Mouse (Mus musculus) liver, adult 2 months (tissue): ENCODE measurements around the gene Arhgap42. TPM values are rescaled to one million over a fixed set of nuclear protein-coding genes. Genes with fewer than 3 reads are reported as not detected.

Experiments used
- DNase-seq: peaks from one replicate; pipeline ENCODE4 v3.0.0-alpha.2; 2011; ENCODE audit warnings: low read depth, low spot score; ENCODE audit errors: extremely low read depth
- H3K27ac ChIP-seq: fragments of 200-500 bp; replicated peaks from 2 replicates; pipeline ENCODE4 v1.5.1; 2012; ENCODE audit warnings: low read depth, mild to moderate bottlenecking, control low read depth, inconsistent platforms, low read length; ENCODE audit not compliant: insufficient read depth
- H3K27me3 ChIP-seq: fragments of 200-500 bp; 2 replicates; pipeline ENCODE4 v1.6.1; 2012; ENCODE audit warnings: mild to moderate bottlenecking, moderate library complexity, low read length, inconsistent platforms; ENCODE audit not compliant: control insufficient read depth, insufficient read depth
- H3K36me3 ChIP-seq: fragments of 200-500 bp; 2 replicates; pipeline ENCODE4 v1.6.1; 2012; ENCODE audit warnings: low read length, inconsistent platforms; ENCODE audit not compliant: control insufficient read depth, insufficient read depth
- H3K4me1 ChIP-seq: fragments of 200-500 bp; 2 replicates; pipeline ENCODE4 v1.6.1; 2011; ENCODE audit warnings: low read length; ENCODE audit not compliant: control insufficient read depth, insufficient read depth
- H3K4me3 ChIP-seq: fragments of 200-500 bp; 2 replicates; pipeline ENCODE4 v1.5.1; 2011; ENCODE audit warnings: low read depth, mild to moderate bottlenecking, control low read depth, low read length, moderate library complexity; ENCODE audit not compliant: insufficient read depth
- H3K79me2 ChIP-seq: fragments of 200-500 bp; 2 replicates; pipeline ENCODE4 v1.6.1; 2012; ENCODE audit warnings: inconsistent platforms, mild to moderate bottlenecking, low read length, moderate library complexity; ENCODE audit not compliant: control insufficient read depth, insufficient read depth
- H3K9ac ChIP-seq: fragments of 200-500 bp; 2 replicates; pipeline ENCODE4 v1.6.1; 2012; ENCODE audit warnings: low read depth, mild to moderate bottlenecking, control low read depth, inconsistent platforms, low read length
- CTCF ChIP-seq: fragments of 200-500 bp; IDR thresholded peaks from 2 replicates; pipeline ENCODE4 v1.5.1; 2011; ENCODE audit warnings: low read depth, low read length, control low read depth
- POLR2A ChIP-seq: fragments of 200-500 bp; IDR thresholded peaks from 2 replicates; pipeline ENCODE4 v1.6.1; 2011; ENCODE audit warnings: low read length, control low read depth; ENCODE audit not compliant: insufficient read depth; ENCODE audit errors: extremely low read depth
- WGBS: fragments of 180-500 bp; shearing (Covaris S2); methylation state at CpG from one replicate; pipeline ENCODE4 v1.1.7; 2018; 5-methylcytosine and 5-hydroxymethylcytosine counted together
- polyA plus RNA-seq: library from polyadenylated mRNA; depleted of rRNA; stranded (reverse); fragments of >200 nt; gene quantifications from 2 replicates; pipeline ENCODE4 v1.2.3, GENCODE M21; 2012
- total RNA-seq: library from RNA; depleted of rRNA; stranded (reverse); fragments of >200 nt; gene quantifications from 2 replicates; pipeline ENCODE4 v1.2.3, GENCODE M21; 2014

Gene Arhgap42
- total and polyA plus RNA-seq, 2 experiments: 21.8 to 28.1 TPM

GRCm38 (mm10) chr9:9218301-9218700 is 20.6 kb downstream of the Arhgap42 start:
- Histone ChIP-seq H3K27me3 (no peaks in the 10 kb centered on the region), H3K4me1 (peaks cover 59% of the 10 kb centered on the region), H3K27ac (peak overlapping the region; percentile 79), H3K4me3 (no peak overlapping the region), H3K9ac (no peak overlapping the region), H3K79me2 (peaks cover 40% of the 10 kb centered on the region), H3K36me3 (peaks cover 3% of the 10 kb centered on the region; the same call in 1 of the 2 replicates)
- no peak for TF ChIP-seq CTCF
- no peak for TF ChIP-seq POLR2A
- no peak for DNase-seq
- 79% methylated on average over 2 of the region's 2 CpGs for WGBS

DNA sequence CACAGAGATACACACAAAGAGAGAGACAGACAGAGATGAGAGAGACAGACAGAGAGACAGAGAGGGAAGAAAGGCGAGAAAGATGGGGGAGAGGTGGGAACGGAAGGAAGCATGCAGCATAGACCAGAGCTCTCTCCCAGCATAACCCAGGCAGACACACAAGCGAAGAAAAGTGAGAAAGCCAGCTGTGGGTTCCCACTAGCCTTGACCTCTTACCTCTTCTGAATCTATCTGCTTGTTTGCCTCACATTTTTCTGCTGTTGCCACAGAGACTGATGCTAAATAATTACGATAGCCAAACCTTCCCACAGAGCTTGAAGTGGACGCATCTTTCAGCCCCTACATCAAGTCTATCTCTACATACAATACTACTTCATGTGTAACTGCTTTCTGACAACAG is 24.1 kb downstream of the Arhgap42 start:
- Histone ChIP-seq H3K9ac (peak overlapping the region; percentile 19; the same call in 1 of the 2 replicates), H3K27ac (peak overlapping the region; percentile 83), H3K36me3 (peaks cover 3% of the 10 kb centered on the region), H3K4me1 (peaks cover 54% of the 10 kb centered on the region), H3K79me2 (peaks cover 47% of the 10 kb centered on the region), H3K4me3 (no peak overlapping the region), H3K27me3 (no peaks in the 10 kb centered on the region)
- TF ChIP-seq CTCF: no peak
- TF ChIP-seq POLR2A: no peak
- WGBS: 45% methylated on average over 5 of the region's 5 CpGs
- peak; percentile 75 for DNase-seq

DNA sequence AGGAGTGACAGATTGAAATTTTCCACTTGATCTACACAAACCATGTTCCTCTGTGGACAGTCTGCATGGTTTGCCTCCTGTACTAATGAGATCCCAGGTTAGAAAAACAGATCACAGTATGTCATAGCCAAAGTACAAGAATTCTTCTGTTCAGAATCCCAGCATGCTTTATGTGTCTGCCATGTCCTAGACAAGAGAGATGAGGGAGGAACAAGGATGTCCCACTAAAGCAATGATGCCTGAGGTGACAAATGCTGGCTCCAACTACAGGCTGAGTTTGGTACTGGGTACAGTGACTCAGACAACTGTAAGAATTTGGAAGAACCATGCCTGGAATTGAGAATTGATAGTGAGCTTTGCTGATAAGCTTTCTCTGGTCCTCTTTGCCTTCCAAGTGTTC is 24.6 kb downstream of the Arhgap42 start:
- H3K79me2 ChIP-seq: peaks cover 45% of the 10 kb centered on the region
- H3K4me3 ChIP-seq: no peak overlapping the region
- H3K9ac ChIP-seq: no peak overlapping the region
- no peak for DNase-seq
- TF ChIP-seq POLR2A (no peak), CTCF (no peak)
- peak overlapping the region; percentile 83 for H3K27ac ChIP-seq
- H3K4me1 ChIP-seq: peaks cover 50% of the 10 kb centered on the region
- no peaks in the 10 kb centered on the region for H3K27me3 ChIP-seq
- H3K36me3 ChIP-seq: peaks cover 3% of the 10 kb centered on the region

- Histone ChIP-seq H3K27ac (peak overlapping the region; percentile 99), H3K9ac (no peak overlapping the region), H3K36me3 (peaks cover 3% of the 10 kb centered on the region), H3K4me1 (peaks cover 43% of the 10 kb centered on the region), H3K79me2 (peaks cover 42% of the 10 kb centered on the region), H3K4me3 (no peak overlapping the region), H3K27me3 (no peaks in the 10 kb centered on the region)
- TF ChIP-seq CTCF (no peak), POLR2A (no peak)
- peak; percentile 85 for DNase-seq
- 32% methylated on average over 3 of the region's 3 CpGs for WGBS
These were observed 27.4 kb downstream of the Arhgap42 start for GRCm38 (mm10) chr9:9211411-9212087.

- DNase-seq: no peak
- Histone ChIP-seq H3K27me3 (no peaks in the 10 kb centered on the region), H3K4me1 (peaks cover 43% of the 10 kb centered on the region), H3K4me3 (no peak overlapping the region), H3K9ac (no peak overlapping the region), H3K36me3 (peaks cover under 1% of the 10 kb centered on the region), H3K27ac (peak overlapping the region; percentile 68), H3K79me2 (peaks cover 44% of the 10 kb centered on the region)
- WGBS: 90% methylated on average over 2 of the region's 2 CpGs
- TF ChIP-seq POLR2A (no peak), CTCF (no peak)
These were observed 28.4 kb downstream of the Arhgap42 start for GRCm38 (mm10) chr9:9210464-9210863.

DNA sequence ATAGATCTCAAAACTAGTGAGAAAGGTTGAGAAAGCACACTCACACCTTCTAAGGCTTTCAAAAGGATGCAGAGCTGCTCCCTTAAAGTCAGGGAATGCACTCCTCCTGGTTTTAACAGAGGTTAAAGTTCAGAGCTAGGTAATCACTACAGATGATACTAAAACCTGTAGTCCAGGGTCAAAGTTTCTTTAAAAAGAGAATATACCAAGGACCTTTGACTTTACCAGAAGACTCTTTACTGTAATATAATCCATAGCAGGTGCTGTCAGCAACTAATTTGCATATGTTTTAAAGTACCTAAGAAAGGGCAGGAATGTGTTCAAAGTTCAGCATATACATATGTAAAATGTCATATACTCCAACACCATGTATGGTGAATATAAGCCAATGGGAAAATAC is 30.7 kb downstream of the Arhgap42 start:
- Histone ChIP-seq H3K27me3 (no peaks in the 10 kb centered on the region), H3K27ac (no peak overlapping the region), H3K79me2 (peaks cover 51% of the 10 kb centered on the region), H3K4me3 (no peak overlapping the region), H3K36me3 (no peaks in the 10 kb centered on the region; the same call in 1 of the 2 replicates), H3K4me1 (peaks cover 28% of the 10 kb centered on the region), H3K9ac (no peak overlapping the region)
- peak; percentile 67 for DNase-seq
- TF ChIP-seq CTCF (no peak), POLR2A (no peak)
